Mouse (Mus musculus) skeletal muscle tissue, adult 2 months (tissue): ENCODE results near the gene Osbpl6.
"Not testable (repeated sequence)": the region's sequence is repeated elsewhere in the genome, so short reads cannot be mapped to it uniquely, and the experiment has no call there.

Experiments
- DNase-seq: peaks from one replicate; pipeline ENCODE4 v3.0.0-alpha.2; 2012; ENCODE audit warnings: low read depth, low spot score

Osbpl6 gene

GRCm38 (mm10) chr2:76560146-76560545, 153.8 kb downstream of the Osbpl6 start:
- no peak for DNase-seq

- no peak for DNase-seq
These were observed 157.6 kb downstream of the Osbpl6 start for GRCm38 (mm10) chr2:76563862-76564261.

GRCm38 (mm10) chr2:76566933-76567551, 160.7 kb downstream of the Osbpl6 start:
- DNase-seq: no peak

- no peak for DNase-seq
These were observed 165.2 kb downstream of the Osbpl6 start for GRCm38 (mm10) chr2:76571543-76571942.

GRCm38 (mm10) chr2:76578911-76579310, 172.6 kb downstream of the Osbpl6 start:
- no peak for DNase-seq

- DNase-seq: no peak
These were observed 178.8 kb downstream of the Osbpl6 start for GRCm38 (mm10) chr2:76585090-76585489.

- DNase-seq: no peak
These were observed 180.6 kb downstream of the Osbpl6 start for GRCm38 (mm10) chr2:76586906-76587305.

GRCm38 (mm10) chr2:76590221-76590620, 183.9 kb downstream of the Osbpl6 start:
- no peak for DNase-seq

- no peak for DNase-seq
These were observed 186.2 kb downstream of the Osbpl6 start for GRCm38 (mm10) chr2:76592401-76592924.

GRCm38 (mm10) chr2:76597521-76597920, 191.2 kb downstream of the Osbpl6 start:
- no peak for DNase-seq

GRCm38 (mm10) chr2:76599214-76599613, 192.9 kb downstream of the Osbpl6 start:
- no peak for DNase-seq

GRCm38 (mm10) chr2:76602256-76602655, 195.9 kb downstream of the Osbpl6 start:
- no peak for DNase-seq

- DNase-seq: no peak
These were observed 200.4 kb downstream of the Osbpl6 start for GRCm38 (mm10) chr2:76606704-76607103.

- DNase-seq: no peak
These were observed 204.2 kb downstream of the Osbpl6 start for GRCm38 (mm10) chr2:76610326-76611104.

GRCm38 (mm10) chr2:76611996-76612395, 205.7 kb downstream of the Osbpl6 start:
- no peak for DNase-seq

- no peak for DNase-seq
These were observed 211.8 kb downstream of the Osbpl6 start for GRCm38 (mm10) chr2:76618078-76618477.

- no peak for DNase-seq
These were observed 213.9 kb downstream of the Osbpl6 start for GRCm38 (mm10) chr2:76620188-76620587.

- no peak for DNase-seq
These were observed 215.4 kb downstream of the Osbpl6 start for GRCm38 (mm10) chr2:76621724-76622123.

- not testable (repeated sequence) for DNase-seq
These were observed 216.0 kb downstream of the Osbpl6 start for GRCm38 (mm10) chr2:76622316-76622715.

- DNase-seq: no peak
These were observed 224.0 kb downstream of the Osbpl6 start for GRCm38 (mm10) chr2:76630293-76630692.

- no peak for DNase-seq
These were observed 225.3 kb downstream of the Osbpl6 start for GRCm38 (mm10) chr2:76631600-76631999.

GRCm38 (mm10) chr2:76639637-76640036, 233.3 kb downstream of the Osbpl6 start:
- no peak for DNase-seq

- DNase-seq: no peak
These were observed 237.5 kb downstream of the Osbpl6 start for GRCm38 (mm10) chr2:76643801-76644200.
